Mouse (Mus musculus) CD4-positive helper T cell, adult 2 months (primary cell): ENCODE results near the gene Khdc4.
"Not testable (repeated sequence)": the region's sequence is repeated elsewhere in the genome, so short reads cannot be mapped to it uniquely, and the experiment has no call there.

Experiments
- DNase-seq: peaks from one replicate; pipeline ENCODE4 v3.0.0-alpha.2; 2012; ENCODE audit warnings: low read depth, missing footprints, low spot score

The Khdc4 gene

GRCm38 (mm10) chr3:88655619-88656018 lies 30.0 kb upstream of the Khdc4 start:
- DNase-seq: no peak

DNA sequence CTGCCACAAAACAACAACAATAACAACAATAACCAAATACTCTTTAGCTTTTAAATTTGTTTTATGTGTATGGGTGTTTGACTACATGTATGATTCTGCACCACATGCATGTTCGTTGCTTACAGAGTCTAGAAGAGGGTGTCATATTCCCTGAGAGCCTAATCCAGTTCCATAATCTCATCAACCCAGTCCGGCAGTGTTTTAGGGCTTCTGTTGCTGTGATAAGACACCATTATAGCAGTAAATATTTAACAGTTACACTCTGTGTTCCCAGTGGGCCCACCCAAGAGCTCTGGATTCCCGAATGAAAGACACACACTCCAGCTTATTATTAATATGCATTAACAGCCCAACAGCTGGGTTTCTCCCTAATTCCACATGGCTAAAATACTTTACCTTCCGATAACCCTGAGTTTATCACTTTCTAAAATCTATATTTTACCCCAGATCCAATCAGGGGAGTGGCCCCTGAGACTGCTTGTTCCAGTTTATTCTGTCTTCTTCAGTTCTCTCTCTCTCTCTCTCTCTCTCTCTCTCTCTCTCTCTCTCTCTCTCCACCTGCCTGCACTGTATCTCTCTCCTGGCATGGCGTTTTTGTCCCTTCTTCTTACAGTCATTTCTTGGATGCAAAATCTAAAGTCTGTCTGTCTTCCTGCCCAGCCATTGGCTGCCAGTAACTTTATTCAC lies 27.0 kb upstream of the Khdc4 start:
- no peak for DNase-seq

- DNase-seq: no peak
Measured at GRCm38 (mm10) chr3:88659798-88660197, 25.8 kb upstream of the Khdc4 start.

DNA sequence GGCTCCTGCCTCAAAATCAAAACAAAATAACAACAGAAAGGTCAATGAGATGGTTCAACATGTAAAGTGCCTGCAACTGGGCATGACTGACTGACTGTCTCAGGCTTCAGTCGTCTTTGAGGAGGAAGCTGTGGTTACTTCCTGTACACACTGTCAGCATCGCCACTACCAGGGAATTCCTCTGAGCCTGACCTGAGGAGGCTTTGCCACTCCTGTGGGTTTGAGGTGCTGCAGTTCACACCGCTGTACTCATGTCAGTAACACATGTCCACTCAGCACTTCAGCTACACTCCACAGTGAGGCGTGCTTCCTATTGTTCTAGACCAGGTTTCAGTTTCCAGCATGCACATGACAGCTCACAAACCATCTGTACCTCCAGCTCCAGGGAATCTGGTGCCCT lies 21.5 kb upstream of the Khdc4 start:
- DNase-seq: peak; percentile 48

- DNase-seq: peak; percentile 75
Measured at GRCm38 (mm10) chr3:88677399-88677798, 8.2 kb upstream of the Khdc4 start.

- no peak for DNase-seq
Measured at GRCm38 (mm10) chr3:88683814-88684213, 1.8 kb upstream of the Khdc4 start.

DNA sequence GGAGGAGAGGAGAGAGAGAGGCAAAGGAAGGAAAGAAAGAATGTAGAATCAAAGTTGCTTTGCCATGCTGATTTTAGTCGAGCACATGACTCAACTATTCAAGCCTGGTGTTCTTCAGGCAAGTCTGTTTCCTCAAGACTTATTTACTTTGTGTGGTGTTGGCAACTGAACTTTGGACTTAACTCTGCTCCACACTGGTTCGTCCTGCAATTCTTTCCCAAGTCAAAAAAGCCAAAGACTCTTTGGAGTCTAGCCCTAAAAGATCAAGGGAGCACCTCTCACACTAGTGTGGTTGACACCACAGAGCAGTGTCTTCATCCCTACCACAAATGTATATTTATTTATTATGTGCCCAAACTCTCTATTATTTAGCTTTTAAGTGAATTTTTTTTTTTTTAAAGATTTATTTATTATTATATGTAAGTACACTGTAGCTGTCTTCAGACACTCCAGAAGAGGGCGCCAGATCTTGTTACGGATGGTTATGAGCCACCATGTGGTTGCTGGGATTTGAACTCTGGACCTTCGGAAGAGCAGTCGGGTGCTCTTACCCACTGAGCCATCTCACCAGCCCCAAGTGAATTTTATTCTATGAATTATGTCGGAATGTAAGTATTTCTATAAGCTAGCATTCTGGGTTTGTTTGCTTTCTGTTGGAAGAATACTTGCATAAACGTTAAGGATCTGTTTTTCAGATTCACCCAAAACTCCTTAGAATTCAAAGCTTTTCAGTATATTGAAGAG lies 1.2 kb upstream of the Khdc4 start:
- no peak for DNase-seq

DNA sequence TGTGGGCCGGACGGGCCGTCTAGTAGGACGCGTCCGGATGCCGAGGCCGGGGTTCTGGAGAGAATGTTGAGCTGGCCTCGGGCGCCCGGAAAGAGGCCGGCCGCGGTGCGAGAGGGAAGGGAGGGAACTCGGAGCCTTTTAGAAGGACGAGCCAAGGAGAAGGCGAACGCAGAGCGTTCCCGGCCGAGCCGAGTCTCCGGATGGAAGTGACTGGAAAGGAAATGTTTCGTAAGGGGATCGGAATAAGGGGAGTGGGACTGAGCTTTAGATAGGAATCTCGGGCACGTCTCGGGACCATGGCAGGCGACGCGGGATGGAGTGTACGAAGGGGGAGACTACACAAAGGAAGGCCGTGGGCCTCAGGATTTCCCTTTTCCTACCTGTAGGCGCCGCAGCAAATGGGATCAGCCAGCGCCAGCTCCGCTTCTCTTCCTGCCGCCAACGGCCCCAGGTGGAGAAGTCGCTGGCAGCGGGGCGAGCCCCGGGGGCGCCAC lies 402 bp downstream of the Khdc4 start:
- DNase-seq: peak; percentile 65

- peak; percentile 48 for DNase-seq
Measured at GRCm38 (mm10) chr3:88686734-88687611, 1.4 kb downstream of the Khdc4 start.

DNA sequence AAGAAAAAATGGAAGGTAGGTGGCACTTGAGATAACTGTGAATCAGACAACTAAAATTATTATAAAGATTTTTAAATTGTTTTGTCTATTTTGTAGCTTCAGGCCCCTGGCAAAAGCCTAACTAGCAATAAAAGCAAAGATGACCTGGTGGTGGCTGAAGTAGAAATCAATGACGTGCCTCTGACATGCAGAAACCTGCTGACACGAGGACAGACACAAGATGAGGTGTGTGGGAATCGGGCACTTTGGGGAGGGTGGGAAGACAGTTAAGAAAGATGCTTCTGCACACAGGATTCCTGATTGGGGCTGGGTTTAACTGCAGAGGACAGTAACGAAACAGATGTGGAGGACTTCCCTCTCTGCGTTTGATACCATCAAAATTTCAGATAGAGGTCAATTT lies 3.5 kb downstream of the Khdc4 start:
- no peak for DNase-seq

DNA sequence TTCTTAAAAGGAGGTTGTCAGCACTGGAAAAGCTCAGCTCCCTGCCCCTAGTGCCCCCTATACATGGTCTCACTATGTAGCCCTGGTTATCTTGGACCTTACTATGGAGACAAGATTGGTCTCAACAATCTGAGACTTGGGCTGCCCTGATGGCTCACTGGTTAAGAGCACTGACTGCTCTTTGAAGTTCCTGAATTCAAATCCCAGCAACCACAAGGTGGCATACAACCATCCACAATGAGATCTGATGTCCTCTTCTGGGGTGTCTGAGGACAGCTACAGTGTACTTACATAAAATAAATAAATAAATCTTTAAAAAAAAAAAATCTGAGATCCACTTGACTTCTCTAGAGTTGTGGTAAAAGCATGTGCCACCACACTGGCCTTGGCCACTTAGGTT lies 9.9 kb downstream of the Khdc4 start:
- DNase-seq: no peak

- DNase-seq: no peak
Measured at GRCm38 (mm10) chr3:88698051-88698450, 12.4 kb downstream of the Khdc4 start.

GRCm38 (mm10) chr3:88698834-88699233 lies 13.2 kb downstream of the Khdc4 start:
- no peak for DNase-seq

DNA sequence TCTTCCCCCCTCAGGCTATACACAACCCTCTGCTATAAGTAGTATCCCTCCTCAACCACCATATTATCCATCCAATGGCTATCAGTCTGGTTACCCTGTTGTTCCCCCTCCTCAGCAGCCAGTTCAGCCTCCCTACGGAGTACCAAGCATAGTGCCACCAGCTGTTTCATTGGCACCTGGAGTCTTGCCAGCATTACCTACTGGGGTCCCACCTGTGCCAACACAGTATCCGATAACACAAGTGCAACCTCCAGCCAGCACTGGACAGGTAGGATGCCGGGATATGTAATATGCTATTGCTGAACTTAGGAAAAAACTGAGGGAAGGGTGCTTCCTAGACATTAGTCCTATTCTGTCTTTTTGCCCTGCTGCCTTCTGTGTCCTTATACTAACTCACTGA lies 14.6 kb downstream of the Khdc4 start:
- DNase-seq: no peak

DNA sequence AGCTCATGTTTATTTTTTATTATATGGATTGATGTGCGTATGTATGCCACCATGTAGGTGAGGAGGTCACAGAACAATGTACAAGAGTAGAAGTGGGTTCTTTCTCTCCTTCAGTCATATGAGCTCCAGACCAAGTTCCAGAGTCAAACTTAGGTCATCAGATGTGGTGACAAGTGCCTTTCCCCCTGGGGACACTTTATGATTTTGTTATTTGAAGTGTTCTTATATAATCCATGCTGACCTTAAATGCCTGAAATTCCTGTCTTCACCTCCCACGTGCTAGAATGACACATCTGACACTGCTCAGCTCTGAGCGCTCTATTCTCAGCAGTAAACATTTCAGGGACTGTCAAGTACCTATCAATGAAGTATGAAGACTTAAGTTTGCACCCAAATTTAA lies 15.6 kb downstream of the Khdc4 start:
- no peak for DNase-seq

DNA sequence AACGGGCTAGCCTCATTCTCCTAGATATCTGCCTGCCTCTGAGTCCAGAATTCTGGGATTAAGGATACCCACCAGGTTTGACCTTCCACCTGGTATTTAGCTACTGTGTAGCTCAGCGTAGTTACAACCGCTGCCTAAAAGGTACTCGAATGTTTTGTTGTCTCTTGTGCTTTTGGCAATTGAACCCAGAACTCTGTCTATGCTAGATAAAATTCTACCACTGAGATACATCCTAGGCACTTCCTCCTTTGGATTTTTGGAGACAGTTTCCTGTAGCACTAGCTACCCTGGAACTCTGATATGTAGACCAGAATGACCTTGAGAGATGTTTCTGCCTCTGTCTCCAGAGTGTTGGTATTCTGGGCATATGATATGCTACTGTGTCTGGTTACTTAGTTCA lies 28.1 kb downstream of the Khdc4 start:
- no peak for DNase-seq

- no peak for DNase-seq
Measured at GRCm38 (mm10) chr3:88714725-88715124, 29.1 kb downstream of the Khdc4 start.

DNA sequence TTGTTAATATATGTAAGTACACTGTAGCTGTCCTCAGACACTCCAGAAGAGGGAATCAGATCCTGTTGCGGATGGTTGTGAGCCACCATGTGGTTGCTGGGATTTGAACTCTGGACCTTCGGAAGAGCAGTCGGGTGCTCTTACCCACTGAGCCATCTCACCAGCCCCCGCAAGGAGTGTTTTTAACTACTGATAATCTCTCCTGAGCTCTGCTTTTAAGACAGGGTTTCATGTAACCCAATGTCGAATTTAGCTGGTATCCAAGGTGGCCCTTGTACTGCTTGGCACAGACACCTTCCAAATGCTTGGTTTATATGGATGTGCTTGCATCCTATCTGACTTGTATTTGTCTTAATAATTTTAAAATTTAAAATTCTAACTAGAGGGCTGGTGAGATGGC lies 30.1 kb downstream of the Khdc4 start:
- DNase-seq: not testable (repeated sequence)

DNA sequence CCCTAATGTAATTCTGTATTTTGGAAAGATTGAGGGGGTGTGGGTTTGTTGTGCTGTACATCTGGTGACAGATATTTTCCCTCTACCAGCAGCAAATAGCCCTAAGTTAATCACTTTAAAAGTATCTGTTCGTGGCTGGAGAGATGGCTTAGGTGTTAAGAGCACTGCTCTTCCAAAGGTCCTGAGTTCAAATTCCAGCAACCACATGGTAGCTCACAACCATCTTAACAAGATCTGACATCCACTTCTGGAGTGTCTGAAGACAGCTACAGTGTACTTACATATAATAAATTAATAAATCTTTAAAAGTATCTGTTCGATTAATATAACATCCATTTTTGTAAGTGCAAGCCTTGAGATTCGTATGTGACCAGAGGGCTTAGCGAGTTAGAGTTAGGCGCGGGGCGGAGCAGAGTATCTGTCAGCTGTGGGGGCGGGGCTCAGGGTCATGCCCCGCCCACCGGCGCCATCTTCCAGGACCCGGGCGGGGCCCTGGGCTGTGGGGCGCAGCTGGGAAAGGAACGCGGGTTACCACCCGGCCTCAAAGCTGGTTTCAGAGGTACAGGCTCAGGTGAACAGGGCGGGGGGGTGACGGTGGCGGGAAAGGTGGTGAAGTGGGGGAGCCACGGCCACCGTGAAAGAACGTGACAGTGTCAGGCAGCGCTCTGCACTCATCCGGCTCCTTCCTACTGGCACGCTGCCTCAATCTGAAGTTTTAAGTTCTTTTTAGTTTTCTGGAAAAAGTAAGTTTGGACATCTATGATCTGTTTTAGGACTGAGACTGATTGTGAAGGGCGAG lies 31.0 kb downstream of the Khdc4 start, which contains the start of gene Rit1:
Gene Rit1, plus strand, starts transcription at position 440 of the 799 bp plus-strand sequence.
- peak; percentile 92 for DNase-seq

GRCm38 (mm10) chr3:88717198-88717798 lies 31.7 kb downstream of the Khdc4 start:
- DNase-seq: no peak

DNA sequence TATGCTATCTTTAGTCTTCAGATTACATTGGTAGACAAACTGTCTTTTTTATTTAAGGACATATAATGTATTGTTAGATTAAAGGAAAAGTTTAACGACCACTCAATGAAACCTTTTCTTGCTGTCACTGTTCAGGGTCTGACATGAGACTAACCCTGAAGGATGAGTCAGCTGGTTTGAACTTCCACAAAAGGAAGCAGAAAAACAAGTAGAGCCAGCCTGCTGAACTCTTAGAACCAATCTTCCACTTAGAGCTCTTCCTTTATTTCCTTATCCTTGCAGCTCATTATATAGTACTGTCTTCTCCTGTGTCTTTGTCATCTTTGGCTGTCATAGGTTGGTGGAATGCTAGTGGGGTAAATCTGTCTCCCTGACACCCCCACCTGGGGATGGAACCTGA lies 32.2 kb downstream of the Khdc4 start:
- no peak for DNase-seq
